Mouse (Mus musculus) midbrain, postnatal 0 days (tissue): ENCODE data around the gene Cd320. TPM values are rescaled to one million over a fixed set of nuclear protein-coding genes. Genes with fewer than 3 reads are reported as not detected.

Experiments
- ATAC-seq: fragments of 200-750 bp; cut with Nextera tagmentation; 2 replicates; pipeline ENCODE4 v1.8.0; 2017; ENCODE audit warnings: moderate number of reproducible peaks, mild to moderate bottlenecking, moderate TSS enrichment, moderate library complexity; ENCODE audit not compliant: low FRiP score
- DNase-seq: peaks from one replicate; pipeline ENCODE4 v3.0.0-alpha.2; 2015; ENCODE audit warnings: low spot score
- H3K27ac ChIP-seq: fragments of 300-500 bp; sonication (generic); 2 replicates; pipeline ENCODE4 v1.5.1; 2014; ENCODE audit warnings: low read depth, mild to moderate bottlenecking, low read length, mixed read lengths
- H3K27me3 ChIP-seq: fragments of 300-500 bp; sonication (generic); 2 replicates; pipeline ENCODE4 v1.6.1; 2014; ENCODE audit warnings: low read length, control low read depth, mixed read lengths; ENCODE audit not compliant: insufficient read depth
- H3K36me3 ChIP-seq: fragments of 300-500 bp; sonication (generic); 2 replicates; pipeline ENCODE4 v1.6.1; 2014; ENCODE audit warnings: low read length, control low read depth, mixed read lengths; ENCODE audit not compliant: insufficient read depth
- H3K4me1 ChIP-seq: fragments of 300-500 bp; sonication (generic); 2 replicates; pipeline ENCODE4 v1.6.1; 2014; ENCODE audit warnings: mild to moderate bottlenecking, control low read depth, antibody characterized with exemption, low read length, mixed read lengths; ENCODE audit not compliant: insufficient read depth
- H3K4me2 ChIP-seq: fragments of 300-500 bp; sonication (generic); 2 replicates; pipeline ENCODE4 v1.6.1; 2014; ENCODE audit warnings: low read depth, mild to moderate bottlenecking, low read length, mixed read lengths; ENCODE audit not compliant: poor library complexity, severe bottlenecking
- H3K4me3 ChIP-seq: fragments of 300-500 bp; sonication (generic); 2 replicates; pipeline ENCODE4 v1.5.1; 2014; ENCODE audit warnings: low read depth, mild to moderate bottlenecking, low read length, moderate library complexity
- H3K9ac ChIP-seq: fragments of 300-500 bp; sonication (generic); replicated peaks from 2 replicates; pipeline ENCODE4 v1.6.1; 2014; ENCODE audit warnings: mild to moderate bottlenecking, low read length, moderate library complexity, mixed read lengths; ENCODE audit not compliant: poor library complexity, severe bottlenecking
- H3K9me3 ChIP-seq: fragments of 300-500 bp; sonication (generic); 2 replicates; pipeline ENCODE4 v1.6.1; 2016; ENCODE audit warnings: low read length, control low read depth
- CTCF ChIP-seq: IDR thresholded peaks from 2 replicates; pipeline ENCODE4 v1.5.1; 2016; ENCODE audit warnings: antibody characterized with exemption, mild to moderate bottlenecking
- WGBS: fragments of 180-500 bp; shearing (Covaris S2); extraction: QIAGEN DNeasy Blood & Tissue Kit; methylation state at CpG from one replicate; pipeline ENCODE4 v1.1.7; 2014; 5-methylcytosine and 5-hydroxymethylcytosine counted together
- polyA plus RNA-seq: library from polyadenylated mRNA; unstranded; fragments of >200 nt; fragmentation: Nextera tagmentation; extraction: Ambion mirVana; gene quantifications from 2 replicates; pipeline ENCODE4 v1.2.1, GENCODE M21; 2015
- total RNA-seq: library from RNA; depleted of rRNA; stranded (reverse); fragments of >200 nt; gene quantifications from 2 replicates; pipeline ENCODE4 v1.2.3, GENCODE M21; 2014

Gene Cd320
- total and polyA plus RNA-seq, 2 experiments from 2014 or later = 26.7 to 46.8 TPM

GRCm38 (mm10) chr17:33807181-33807888 lies 35.6 kb upstream of the Cd320 start:
- no peaks in the 10 kb centered on the region for H3K9me3 ChIP-seq
- no peak for ATAC-seq
- no peaks in the 10 kb centered on the region for H3K36me3 ChIP-seq
- TF ChIP-seq CTCF = no peak
- no peak overlapping the region for H3K4me3 ChIP-seq
- no peaks in the 10 kb centered on the region for H3K27me3 ChIP-seq
- H3K4me2 ChIP-seq = no peak overlapping the region
- H3K4me1 ChIP-seq = no peaks in the 10 kb centered on the region
- H3K9ac ChIP-seq = no peak overlapping the region
- no peak for DNase-seq
- H3K27ac ChIP-seq = no peak overlapping the region
- 73% methylated on average over 8 of the region's 9 CpGs for WGBS

GRCm38 (mm10) chr17:33808192-33808591 lies 34.7 kb upstream of the Cd320 start:
- H3K4me2 ChIP-seq = no peak overlapping the region
- no peak for DNase-seq
- WGBS = 43% methylated on average over 10 of the region's 10 CpGs
- no peaks in the 10 kb centered on the region for H3K27me3 ChIP-seq
- no peaks in the 10 kb centered on the region for H3K36me3 ChIP-seq
- ATAC-seq = no peak
- no peak overlapping the region for H3K27ac ChIP-seq
- no peak overlapping the region for H3K4me3 ChIP-seq
- no peaks in the 10 kb centered on the region for H3K9me3 ChIP-seq
- no peak for TF ChIP-seq CTCF
- H3K9ac ChIP-seq = no peak overlapping the region
- no peaks in the 10 kb centered on the region for H3K4me1 ChIP-seq

- H3K36me3 ChIP-seq = no peaks in the 10 kb centered on the region
- WGBS = 1% methylated on average over 36 of the region's 36 CpGs
- no peaks in the 10 kb centered on the region for H3K9me3 ChIP-seq
- peak within 1 kb of the TSS; percentile 26; the same call in 1 of the 2 replicates for H3K27ac ChIP-seq
- peak within 1 kb of the TSS; percentile 54 for H3K4me3 ChIP-seq
- no peak; the same call in 1 of the 2 replicates for TF ChIP-seq CTCF
- H3K4me1 ChIP-seq = no peaks in the 10 kb centered on the region
- no peaks in the 10 kb centered on the region for H3K27me3 ChIP-seq
- peak within 1 kb of the TSS; percentile 60 for H3K9ac ChIP-seq
- DNase-seq (peak; percentile 97), ATAC-seq (peak; percentile 98)
- peak within 1 kb of the TSS; percentile 77 for H3K4me2 ChIP-seq
Observed at GRCm38 (mm10) chr17:33810334-33811141, 32.4 kb upstream of the Cd320 start, which contains the start of gene Kank3. Kank3 (plus strand) TSS chr17:33810519.

GRCm38 (mm10) chr17:33811142-33811516 lies 31.8 kb upstream of the Cd320 start:
- TF ChIP-seq CTCF = no peak
- Histone ChIP-seq H3K4me1 (no peaks in the 10 kb centered on the region), H3K27me3 (no peaks in the 10 kb centered on the region), H3K36me3 (no peaks in the 10 kb centered on the region), H3K9ac (peak overlapping the region; percentile 60; the same call in 1 of the 2 replicates), H3K4me2 (peak overlapping the region; percentile 77), H3K27ac (no peak overlapping the region), H3K4me3 (peak overlapping the region; percentile 54), H3K9me3 (no peaks in the 10 kb centered on the region)
- 33% methylated on average over 7 of the region's 7 CpGs for WGBS
- ATAC-seq (no peak), DNase-seq (no peak)

- no peak overlapping the region for H3K27ac ChIP-seq
- no peak overlapping the region for H3K4me3 ChIP-seq
- WGBS = 71% methylated on average over 3 of the region's 3 CpGs
- no peaks in the 10 kb centered on the region for H3K36me3 ChIP-seq
- no peak overlapping the region for H3K4me2 ChIP-seq
- no peaks in the 10 kb centered on the region for H3K4me1 ChIP-seq
- no peaks in the 10 kb centered on the region for H3K27me3 ChIP-seq
- no peak overlapping the region for H3K9ac ChIP-seq
- H3K9me3 ChIP-seq = no peaks in the 10 kb centered on the region
- DNase-seq (no peak), ATAC-seq (no peak)
- TF ChIP-seq CTCF = no peak
Observed at GRCm38 (mm10) chr17:33812475-33812874, 30.4 kb upstream of the Cd320 start.

- DNase-seq (no peak), ATAC-seq (no peak)
- Histone ChIP-seq H3K4me2 (no peak overlapping the region), H3K4me1 (no peaks in the 10 kb centered on the region), H3K9me3 (no peaks in the 10 kb centered on the region), H3K9ac (no peak overlapping the region), H3K4me3 (no peak overlapping the region), H3K36me3 (no peaks in the 10 kb centered on the region), H3K27me3 (no peaks in the 10 kb centered on the region), H3K27ac (no peak overlapping the region)
- TF ChIP-seq CTCF = no peak
- WGBS = 81% methylated on average over 4 of the region's 4 CpGs
Observed at GRCm38 (mm10) chr17:33812990-33813389, 29.9 kb upstream of the Cd320 start.
